Comparison of ENCODE assay signal across 28 mouse cellular contexts in the genomic region with DNA sequence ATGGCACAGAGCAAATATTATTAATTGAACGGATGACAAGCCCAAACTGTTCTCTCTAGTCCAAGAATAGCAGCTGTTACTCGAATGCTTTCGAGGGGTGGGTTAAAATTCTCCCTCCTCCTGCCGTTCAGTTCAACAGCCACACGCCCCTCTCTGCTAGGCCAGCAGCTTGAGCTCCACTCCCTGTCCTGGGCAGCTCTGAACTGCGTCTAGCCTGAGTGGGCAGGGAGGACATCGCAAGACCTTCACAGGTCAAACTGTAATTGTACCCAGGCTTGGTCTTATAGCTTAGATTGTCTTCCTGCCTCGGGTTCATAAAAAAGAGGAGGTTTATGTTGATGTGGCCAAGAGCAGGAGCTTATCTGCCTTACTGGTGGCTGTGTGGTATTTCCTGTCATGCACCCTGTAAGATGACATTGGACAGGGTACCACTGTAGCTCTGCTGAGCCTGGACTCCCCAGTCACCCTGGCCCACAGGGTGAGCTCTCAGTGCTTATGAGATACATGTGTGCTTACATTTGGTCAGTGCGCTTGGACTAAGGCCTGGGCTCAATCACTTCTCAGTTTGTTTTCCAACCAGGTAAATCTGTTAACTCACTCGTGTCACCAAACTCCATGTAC. TPM values are rescaled to one million over a fixed set of nuclear protein-coding genes. Genes with fewer than 3 reads are reported as not detected.
A peak's percentile ranks its signal among the peaks of the same experiment; 100 is the strongest.
DNase-seq lines count a peak whose midpoint lies in the region; ATAC-seq lines count a peak whose summit lies in the region.
"Had no signal": no experiment of that assay in that cellular context is flagged by ENCODE, and none has a peak within 500 bp of the region (broad histone marks: within the 10 kb centered on the region; RNA-seq: fewer than 3 reads in every experiment).

No protein-coding gene starts in this region.

- H3K36me3 ChIP-seq in heart, embryonic 10.5 days, result peaks cover 94% of the 10 kb centered on the region
- peaks cover 48% of the 10 kb centered on the region for H3K36me3 ChIP-seq in heart, embryonic 16.5 days (ENCODE audit: control insufficient read depth, insufficient read depth)
- H3K36me3 ChIP-seq in liver, embryonic 13.5 days, result peaks cover 100% of the 10 kb centered on the region
- H3K36me3 ChIP-seq in liver, embryonic 11.5 days (ENCODE audit: control insufficient read depth, insufficient read depth, low read length), result peaks cover 72% of the 10 kb centered on the region
- peaks cover 88% of the 10 kb centered on the region for H3K36me3 ChIP-seq in liver, embryonic 16.5 days (ENCODE audit: control insufficient read depth, insufficient read depth)

- DNase-seq in heart, embryonic 10.5 days (ENCODE audit: low spot score), result peak; percentile 76
- DNase-seq in heart, postnatal 4 days, result no peak
- no peak for DNase-seq in heart, adult 11 months
- no peak for DNase-seq in liver, embryonic 13.5 days
- DNase-seq in liver, embryonic 11.5 days (ENCODE audit: low spot score), result no peak
- DNase-seq in left cerebral cortex, adult 11 months (ENCODE audit: low spot score), result no peak
- DNase-seq: adrenal gland, postnatal 14 days; cerebellum, adult 2 months; cerebellum, postnatal 25 days; embryo, embryonic 11 days; gastrocnemius, postnatal 10 days; lung, embryonic 14.5 days; retina, postnatal 1 day; right cerebral cortex, postnatal 25 days; thymus, postnatal 25 days had no signal

- no peak overlapping the region for H3K4me3 ChIP-seq in heart, embryonic 10.5 days
- no peak overlapping the region for H3K4me3 ChIP-seq in heart, embryonic 16.5 days (ENCODE audit: low read length)
- H3K4me3 ChIP-seq in liver, embryonic 13.5 days (replicated peaks), result no peak overlapping the region
- no peak overlapping the region for H3K4me3 ChIP-seq in liver, embryonic 11.5 days (ENCODE audit: low read depth, low read length)
- no peak overlapping the region for H3K4me3 ChIP-seq in liver, embryonic 16.5 days (ENCODE audit: low read depth, low read length)
- H3K4me3 ChIP-seq: embryonic facial prominence, embryonic 15.5 days; forebrain, embryonic 15.5 days; hindbrain, embryonic 12.5 days; limb, embryonic 13.5 days; myocyte; neural tube, embryonic 13.5 days had no signal

- H3K4me2 ChIP-seq in heart, embryonic 16.5 days (ENCODE audit: low read depth, low read length), result no peak overlapping the region
- no peak overlapping the region for H3K4me2 ChIP-seq in liver, embryonic 13.5 days
- H3K4me2 ChIP-seq in liver, embryonic 11.5 days, result no peak overlapping the region
- no peak overlapping the region for H3K4me2 ChIP-seq in liver, embryonic 16.5 days (ENCODE audit: low read depth, low read length)
- H3K4me2 ChIP-seq: embryonic facial prominence, embryonic 15.5 days; forebrain, embryonic 15.5 days; hindbrain, embryonic 12.5 days; limb, embryonic 13.5 days; lung, embryonic 14.5 days; neural tube, embryonic 13.5 days had no signal

- H3K4me1 ChIP-seq in heart, embryonic 10.5 days, result peaks cover 24% of the 10 kb centered on the region
- peaks cover 16% of the 10 kb centered on the region for H3K4me1 ChIP-seq in heart, embryonic 16.5 days (ENCODE audit: control insufficient read depth, insufficient read depth, low read length)
- peaks cover 78% of the 10 kb centered on the region for H3K4me1 ChIP-seq in liver, embryonic 13.5 days (replicated peaks)
- peaks cover 9% of the 10 kb centered on the region for H3K4me1 ChIP-seq in liver, embryonic 11.5 days (replicated peaks; ENCODE audit: control insufficient read depth, insufficient read depth, low read length)
- peaks cover 15% of the 10 kb centered on the region for H3K4me1 ChIP-seq in liver, embryonic 16.5 days (ENCODE audit: control insufficient read depth, low read depth, low read length)
- H3K4me1 ChIP-seq: embryonic facial prominence, embryonic 15.5 days; forebrain, embryonic 15.5 days; hindbrain, embryonic 12.5 days; limb, embryonic 13.5 days; neural tube, embryonic 13.5 days had no signal

- H3K27me3 ChIP-seq in heart, embryonic 10.5 days (ENCODE audit: insufficient read depth, poor library complexity, severe bottlenecking), result no peaks in the 10 kb centered on the region
- H3K27me3 ChIP-seq in heart, embryonic 16.5 days (ENCODE audit: control insufficient read depth, insufficient read depth, low read length), result no peaks in the 10 kb centered on the region
- H3K27me3 ChIP-seq in liver, embryonic 13.5 days, result no peaks in the 10 kb centered on the region
- H3K27me3 ChIP-seq in liver, embryonic 11.5 days (replicated peaks; ENCODE audit: control insufficient read depth, insufficient read depth, low read length), result no peaks in the 10 kb centered on the region
- no peaks in the 10 kb centered on the region for H3K27me3 ChIP-seq in liver, embryonic 16.5 days (ENCODE audit: control insufficient read depth, insufficient read depth, low read depth, low read length)
- H3K27me3 ChIP-seq: embryonic facial prominence, embryonic 15.5 days; forebrain, embryonic 15.5 days; hindbrain, embryonic 12.5 days; limb, embryonic 13.5 days; neural tube, embryonic 13.5 days had no signal

- no peaks in the 10 kb centered on the region for H3K9me3 ChIP-seq in heart, embryonic 10.5 days
- H3K9me3 ChIP-seq in heart, embryonic 16.5 days (replicated peaks; ENCODE audit: control insufficient read depth, low read length), result no peaks in the 10 kb centered on the region
- no peaks in the 10 kb centered on the region for H3K9me3 ChIP-seq in liver, embryonic 13.5 days (replicated peaks)
- H3K9me3 ChIP-seq in liver, embryonic 11.5 days (ENCODE audit: control insufficient read depth, low read length), result no peaks in the 10 kb centered on the region
- no peaks in the 10 kb centered on the region for H3K9me3 ChIP-seq in liver, embryonic 16.5 days (replicated peaks; ENCODE audit: control insufficient read depth, low read length)
- H3K9me3 ChIP-seq: embryonic facial prominence, embryonic 15.5 days; forebrain, embryonic 15.5 days; hindbrain, embryonic 12.5 days; limb, embryonic 13.5 days; neural tube, embryonic 13.5 days had no signal

- peak overlapping the region; percentile 75 for H3K27ac ChIP-seq in heart, embryonic 10.5 days
- H3K27ac ChIP-seq in heart, embryonic 16.5 days (ENCODE audit: low read length), result peak overlapping the region; percentile 81
- peak overlapping the region; percentile 63 for H3K27ac ChIP-seq in liver, embryonic 13.5 days
- no peak overlapping the region for H3K27ac ChIP-seq in liver, embryonic 11.5 days (ENCODE audit: low read depth, low read length)
- H3K27ac ChIP-seq in liver, embryonic 16.5 days (ENCODE audit: low read length), result peak overlapping the region; percentile 5; the same call in 1 of the 2 replicates
- H3K27ac ChIP-seq: embryonic facial prominence, embryonic 15.5 days; forebrain, embryonic 15.5 days; hindbrain, embryonic 12.5 days; limb, embryonic 13.5 days; macrophage; neural tube, embryonic 13.5 days had no signal

- peak; percentile 52; the same call in 1 of the 2 replicates for ATAC-seq in heart, embryonic 16.5 days (replicated peaks; ENCODE audit: extremely low read depth, insufficient read depth, low FRiP score)
- ATAC-seq in liver, embryonic 13.5 days (ENCODE audit: low read depth), result no peak
- no peak for ATAC-seq in liver, embryonic 11.5 days (replicated peaks; ENCODE audit: low FRiP score)
- ATAC-seq in liver, embryonic 16.5 days (ENCODE audit: low read depth), result no peak
- ATAC-seq: CD4-positive, CD25-positive, alpha-beta regulatory T cell, adult 4 months; forebrain, embryonic 15.5 days; midbrain, embryonic 16.5 days had no signal

- 45% methylated on average over 10 of the region's 10 CpGs for WGBS in heart, embryonic 10.5 days
- WGBS in heart, embryonic 16.5 days, result 32% methylated on average over 10 of the region's 10 CpGs
- WGBS in liver, embryonic 13.5 days (ENCODE audit: insufficient replicate concordance), result 69% methylated on average over 10 of the region's 10 CpGs
- 74% methylated on average over 10 of the region's 10 CpGs for WGBS in liver, embryonic 11.5 days
- 67% methylated on average over 10 of the region's 10 CpGs for WGBS in liver, embryonic 16.5 days (ENCODE audit: insufficient replicate concordance)

- no peak overlapping the region for H3K9ac ChIP-seq in heart, embryonic 16.5 days (ENCODE audit: low read length)
- H3K9ac ChIP-seq in liver, embryonic 13.5 days, result no peak overlapping the region
- H3K9ac ChIP-seq in liver, embryonic 11.5 days (ENCODE audit: low read depth, low read length), result no peak overlapping the region
- 0 out of 2 replicates have a peak overlapping the region, but pooled peaks have one; percentile 13 for H3K9ac ChIP-seq in liver, embryonic 16.5 days (ENCODE audit: low read depth, low read length)
- H3K9ac ChIP-seq: embryonic facial prominence, embryonic 15.5 days; forebrain, embryonic 15.5 days; hindbrain, embryonic 12.5 days; limb, embryonic 13.5 days; lung, embryonic 14.5 days; neural tube, embryonic 13.5 days had no signal

RNA-seq across cellular contexts. Expression of a gene that starts 14.6 kb away (rescaled TPM):
- polyA plus RNA-seq in heart, embryonic 10.5 days (2016; fragmentation: Nextera tagmentation; extraction: Ambion mirVana), result 14.1 and 14.5 TPM in 2 replicates
- total RNA-seq in heart, postnatal 4 days (2021), result 10 to 100 TPM; 22.8 to 25.9 TPM
- 6.7 and 7.2 TPM in 2 replicates for polyA plus RNA-seq in heart, embryonic 16.5 days (2015; fragmentation: Nextera tagmentation; extraction: Ambion mirVana)
- polyA plus RNA-seq in liver, embryonic 13.5 days (2015; fragmentation: Nextera tagmentation; extraction: Ambion mirVana), result 61.8 and 69.9 TPM in 2 replicates
- 29.3 and 34.8 TPM in 2 replicates for polyA plus RNA-seq in liver, embryonic 11.5 days (2014; fragmentation: Nextera tagmentation; extraction: Ambion mirVana)
- 66.7 and 67.1 TPM in 2 replicates for polyA plus RNA-seq in liver, embryonic 16.5 days (2015; fragmentation: Nextera tagmentation; extraction: Ambion mirVana)

RNA-seq across cellular contexts. Expression of a gene that starts 42.7 kb away (rescaled TPM):
- polyA plus RNA-seq in heart, embryonic 10.5 days (2016; fragmentation: Nextera tagmentation; extraction: Ambion mirVana), result not detected in 2 replicates
- total RNA-seq in heart, postnatal 4 days (2021), result under 1 TPM in 1 of 2 experiments, not detected in 1; 0.07 TPM
- 0.03 TPM in 1 of 2 replicates, not detected in the other for polyA plus RNA-seq in heart, embryonic 16.5 days (2015; fragmentation: Nextera tagmentation; extraction: Ambion mirVana)
- polyA plus RNA-seq in liver, embryonic 13.5 days (2015; fragmentation: Nextera tagmentation; extraction: Ambion mirVana), result not detected in 2 replicates
- polyA plus RNA-seq in liver, embryonic 11.5 days (2014; fragmentation: Nextera tagmentation; extraction: Ambion mirVana), result 0.05 TPM in 1 of 2 replicates, not detected in the other
- 0.08 and 0.12 TPM in 2 replicates for polyA plus RNA-seq in liver, embryonic 16.5 days (2015; fragmentation: Nextera tagmentation; extraction: Ambion mirVana)
- total RNA-seq: gastrocnemius, postnatal 10 days had no signal
- polyA plus RNA-seq: CD4-positive, CD25-positive, alpha-beta regulatory T cell, adult 4 months; forebrain, embryonic 15.5 days; hindbrain, embryonic 12.5 days; kidney, adult 2 months; macrophage; midbrain, embryonic 16.5 days; myocyte; neural tube, embryonic 13.5 days; spleen, adult 2 months had no signal

RNA-seq across cellular contexts. Expression of a gene that starts 46.4 kb away (rescaled TPM):
- 5.3 and 13.6 TPM in 2 replicates for polyA plus RNA-seq in heart, embryonic 10.5 days (2016; fragmentation: Nextera tagmentation; extraction: Ambion mirVana)
- under 1 TPM; 0.47 to 0.50 TPM for total RNA-seq in heart, postnatal 4 days (2021)
- 4.3 and 8.8 TPM in 2 replicates for polyA plus RNA-seq in heart, embryonic 16.5 days (2015; fragmentation: Nextera tagmentation; extraction: Ambion mirVana)
- polyA plus RNA-seq in liver, embryonic 13.5 days (2015; fragmentation: Nextera tagmentation; extraction: Ambion mirVana), result 1.7 and 2.2 TPM in 2 replicates
- 5.0 and 5.5 TPM in 2 replicates for polyA plus RNA-seq in liver, embryonic 11.5 days (2014; fragmentation: Nextera tagmentation; extraction: Ambion mirVana)
- 7.9 and 10.5 TPM in 2 replicates for polyA plus RNA-seq in liver, embryonic 16.5 days (2015; fragmentation: Nextera tagmentation; extraction: Ambion mirVana)
- polyA plus RNA-seq: CD4-positive, CD25-positive, alpha-beta regulatory T cell, adult 4 months had no signal
